Mouse (Mus musculus): ENCODE measurements around the gene Ankrd36.

- TF ChIP-seq CTCF (IDR thresholded peaks at IDR 0.05; ENCODE audit: low read depth, low read length) (no peak), TAL1 (conservative IDR thresholded peaks at IDR 0.05; ENCODE audit: low read depth, low read length) (no peak)
Measured at GRCm38 (mm10) chr11:5560273-5560672, 9.2 kb upstream of the Ankrd36 start.

Measured in G1E (cell line).